Mouse (Mus musculus): ENCODE data around the gene Tsc22d2. TPM values are rescaled to one million over a fixed set of nuclear protein-coding genes. Genes with fewer than 3 reads are reported as not detected.

Gene Tsc22d2
- polyA plus RNA-seq, 1 experiment from 2014 or later = 17.3 TPM

GRCm38 (mm10) chr3:58490787-58491186, 76.3 kb downstream of the Tsc22d2 start:
- no peak for DNase-seq (ENCODE audit: low spot score)
- 73% methylated on average over 7 of the region's 7 CpGs for WGBS
- H3K9ac ChIP-seq (ENCODE audit: low read depth, low read length) = no peak overlapping the region

GRCm38 (mm10) chr3:58493621-58494020, 79.1 kb downstream of the Tsc22d2 start:
- H3K27me3 ChIP-seq (replicated peaks; ENCODE audit: control insufficient read depth, insufficient read depth, low read length) = no peaks in the 10 kb centered on the region
- DNase-seq (ENCODE audit: low spot score) = no peak
- H3K9me3 ChIP-seq (ENCODE audit: control insufficient read depth, low read length) = no peaks in the 10 kb centered on the region
- H3K4me2 ChIP-seq (ENCODE audit: low read depth, low read length) = no peak overlapping the region
- no peak for ATAC-seq (ENCODE audit: low read depth)
- H3K9ac ChIP-seq (ENCODE audit: low read depth, low read length) = no peak overlapping the region
- H3K4me3 ChIP-seq (ENCODE audit: low read depth, low read length) = no peak overlapping the region
- 81% methylated on average over 4 of the region's 4 CpGs for WGBS
- no peak overlapping the region for H3K27ac ChIP-seq (replicated peaks; ENCODE audit: low read depth, low read length)
- H3K4me1 ChIP-seq (ENCODE audit: control insufficient read depth, insufficient read depth, low read length) = no peaks in the 10 kb centered on the region
- no peaks in the 10 kb centered on the region for H3K36me3 ChIP-seq (ENCODE audit: control insufficient read depth, insufficient read depth, low read length)

More at GRCm38 (mm10) chr3:58490787-58491186, 76.3 kb downstream of the Tsc22d2 start:
- peaks cover 5% of the 10 kb centered on the region; the same call in 1 of the 2 replicates for H3K9me3 ChIP-seq (ENCODE audit: control insufficient read depth, low read length)
- no peaks in the 10 kb centered on the region for H3K4me1 ChIP-seq (ENCODE audit: control insufficient read depth, insufficient read depth, low read length)
- ATAC-seq (ENCODE audit: low read depth) = no peak
- H3K36me3 ChIP-seq (ENCODE audit: control insufficient read depth, insufficient read depth, low read length) = no peaks in the 10 kb centered on the region
- H3K27me3 ChIP-seq (replicated peaks; ENCODE audit: control insufficient read depth, insufficient read depth, low read length) = no peaks in the 10 kb centered on the region
- H3K4me3 ChIP-seq (ENCODE audit: low read depth, low read length) = no peak overlapping the region
- H3K4me2 ChIP-seq (ENCODE audit: low read depth, low read length) = no peak overlapping the region
- no peak overlapping the region for H3K27ac ChIP-seq (replicated peaks; ENCODE audit: low read depth, low read length)

- H3K27me3 ChIP-seq (replicated peaks; ENCODE audit: control insufficient read depth, insufficient read depth, low read length) = no peaks in the 10 kb centered on the region
- 66% methylated on average over 2 of the region's 2 CpGs for WGBS
- DNase-seq (ENCODE audit: low spot score) (no peak), ATAC-seq (ENCODE audit: low read depth) (no peak)
- no peaks in the 10 kb centered on the region for H3K4me1 ChIP-seq (ENCODE audit: control insufficient read depth, insufficient read depth, low read length)
- H3K9me3 ChIP-seq (ENCODE audit: control insufficient read depth, low read length) = no peaks in the 10 kb centered on the region
- no peak overlapping the region for H3K27ac ChIP-seq (replicated peaks; ENCODE audit: low read depth, low read length)
- no peak overlapping the region for H3K9ac ChIP-seq (ENCODE audit: low read depth, low read length)
- no peaks in the 10 kb centered on the region for H3K36me3 ChIP-seq (ENCODE audit: control insufficient read depth, insufficient read depth, low read length)
- H3K4me3 ChIP-seq (ENCODE audit: low read depth, low read length) = no peak overlapping the region
- no peak overlapping the region for H3K4me2 ChIP-seq (ENCODE audit: low read depth, low read length)
These were observed 87.4 kb downstream of the Tsc22d2 start for GRCm38 (mm10) chr3:58501961-58502360.

GRCm38 (mm10) chr3:58503720-58504333, 89.3 kb downstream of the Tsc22d2 start:
- H3K4me2 ChIP-seq (ENCODE audit: low read depth, low read length) = no peak overlapping the region
- 51% methylated on average over 3 of the region's 3 CpGs for WGBS
- H3K9me3 ChIP-seq (ENCODE audit: control insufficient read depth, low read length) = no peaks in the 10 kb centered on the region
- DNase-seq (ENCODE audit: low spot score) = no peak
- no peaks in the 10 kb centered on the region for H3K4me1 ChIP-seq (ENCODE audit: control insufficient read depth, insufficient read depth, low read length)
- H3K36me3 ChIP-seq (ENCODE audit: control insufficient read depth, insufficient read depth, low read length) = no peaks in the 10 kb centered on the region
- no peak for ATAC-seq (ENCODE audit: low read depth)
- no peak overlapping the region for H3K4me3 ChIP-seq (ENCODE audit: low read depth, low read length)
- no peak overlapping the region for H3K27ac ChIP-seq (replicated peaks; ENCODE audit: low read depth, low read length)
- H3K9ac ChIP-seq (ENCODE audit: low read depth, low read length) = no peak overlapping the region
- H3K27me3 ChIP-seq (replicated peaks; ENCODE audit: control insufficient read depth, insufficient read depth, low read length) = no peaks in the 10 kb centered on the region

GRCm38 (mm10) chr3:58504676-58505075, 90.2 kb downstream of the Tsc22d2 start:
- Histone ChIP-seq H3K27ac (replicated peaks; ENCODE audit: low read depth, low read length) (no peak overlapping the region), H3K9me3 (ENCODE audit: control insufficient read depth, low read length) (no peaks in the 10 kb centered on the region), H3K4me1 (ENCODE audit: control insufficient read depth, insufficient read depth, low read length) (no peaks in the 10 kb centered on the region), H3K36me3 (ENCODE audit: control insufficient read depth, insufficient read depth, low read length) (no peaks in the 10 kb centered on the region), H3K4me3 (ENCODE audit: low read depth, low read length) (no peak overlapping the region), H3K9ac (ENCODE audit: low read depth, low read length) (no peak overlapping the region), H3K4me2 (ENCODE audit: low read depth, low read length) (no peak overlapping the region), H3K27me3 (replicated peaks; ENCODE audit: control insufficient read depth, insufficient read depth, low read length) (no peaks in the 10 kb centered on the region)
- DNase-seq (ENCODE audit: low spot score) = no peak
- no peak for ATAC-seq (ENCODE audit: low read depth)

- Histone ChIP-seq H3K36me3 (ENCODE audit: control insufficient read depth, insufficient read depth, low read length) (no peaks in the 10 kb centered on the region), H3K4me2 (ENCODE audit: low read depth, low read length) (no peak overlapping the region), H3K27ac (replicated peaks; ENCODE audit: low read depth, low read length) (no peak overlapping the region), H3K9me3 (ENCODE audit: control insufficient read depth, low read length) (no peaks in the 10 kb centered on the region), H3K4me3 (ENCODE audit: low read depth, low read length) (no peak overlapping the region), H3K9ac (ENCODE audit: low read depth, low read length) (no peak overlapping the region), H3K4me1 (ENCODE audit: control insufficient read depth, insufficient read depth, low read length) (no peaks in the 10 kb centered on the region), H3K27me3 (replicated peaks; ENCODE audit: control insufficient read depth, insufficient read depth, low read length) (no peaks in the 10 kb centered on the region)
- no peak for DNase-seq (ENCODE audit: low spot score)
- no peak for ATAC-seq (ENCODE audit: low read depth)
- 86% methylated on average over 7 of the region's 7 CpGs for WGBS
These were observed 93.7 kb downstream of the Tsc22d2 start for GRCm38 (mm10) chr3:58508020-58508750.

GRCm38 (mm10) chr3:58511581-58511980, 97.1 kb downstream of the Tsc22d2 start:
- H3K27ac ChIP-seq (replicated peaks; ENCODE audit: low read depth, low read length) = no peak overlapping the region
- no peak overlapping the region for H3K4me2 ChIP-seq (ENCODE audit: low read depth, low read length)
- DNase-seq (ENCODE audit: low spot score) (no peak), ATAC-seq (ENCODE audit: low read depth) (no peak)
- H3K4me3 ChIP-seq (ENCODE audit: low read depth, low read length) = no peak overlapping the region
- H3K9me3 ChIP-seq (ENCODE audit: control insufficient read depth, low read length) = no peaks in the 10 kb centered on the region
- H3K9ac ChIP-seq (ENCODE audit: low read depth, low read length) = no peak overlapping the region
- no peaks in the 10 kb centered on the region for H3K27me3 ChIP-seq (replicated peaks; ENCODE audit: control insufficient read depth, insufficient read depth, low read length)
- no peaks in the 10 kb centered on the region for H3K36me3 ChIP-seq (ENCODE audit: control insufficient read depth, insufficient read depth, low read length)
- no peaks in the 10 kb centered on the region for H3K4me1 ChIP-seq (ENCODE audit: control insufficient read depth, insufficient read depth, low read length)

- 82% methylated on average over 3 of the region's 3 CpGs for WGBS
- H3K27ac ChIP-seq (replicated peaks; ENCODE audit: low read depth, low read length) = no peak overlapping the region
- H3K27me3 ChIP-seq (replicated peaks; ENCODE audit: control insufficient read depth, insufficient read depth, low read length) = no peaks in the 10 kb centered on the region
- H3K9me3 ChIP-seq (ENCODE audit: control insufficient read depth, low read length) = no peaks in the 10 kb centered on the region
- H3K4me3 ChIP-seq (ENCODE audit: low read depth, low read length) = no peak overlapping the region
- no peaks in the 10 kb centered on the region for H3K4me1 ChIP-seq (ENCODE audit: control insufficient read depth, insufficient read depth, low read length)
- no peak for DNase-seq (ENCODE audit: low spot score)
- no peak for ATAC-seq (ENCODE audit: low read depth)
- no peak overlapping the region for H3K4me2 ChIP-seq (ENCODE audit: low read depth, low read length)
- H3K9ac ChIP-seq (ENCODE audit: low read depth, low read length) = no peak overlapping the region
- no peaks in the 10 kb centered on the region for H3K36me3 ChIP-seq (ENCODE audit: control insufficient read depth, insufficient read depth, low read length)
These were observed 98.2 kb downstream of the Tsc22d2 start for GRCm38 (mm10) chr3:58512740-58513139.

- no peaks in the 10 kb centered on the region for H3K4me1 ChIP-seq (ENCODE audit: control insufficient read depth, insufficient read depth, low read length)
- H3K4me3 ChIP-seq (ENCODE audit: low read depth, low read length) = no peak overlapping the region
- 85% methylated on average over 4 of the region's 4 CpGs for WGBS
- DNase-seq (ENCODE audit: low spot score) (no peak), ATAC-seq (ENCODE audit: low read depth) (no peak)
- no peaks in the 10 kb centered on the region for H3K9me3 ChIP-seq (ENCODE audit: control insufficient read depth, low read length)
- H3K27ac ChIP-seq (replicated peaks; ENCODE audit: low read depth, low read length) = no peak overlapping the region
- H3K36me3 ChIP-seq (ENCODE audit: control insufficient read depth, insufficient read depth, low read length) = no peaks in the 10 kb centered on the region
- H3K27me3 ChIP-seq (replicated peaks; ENCODE audit: control insufficient read depth, insufficient read depth, low read length) = no peaks in the 10 kb centered on the region
- no peak overlapping the region for H3K4me2 ChIP-seq (ENCODE audit: low read depth, low read length)
- no peak overlapping the region for H3K9ac ChIP-seq (ENCODE audit: low read depth, low read length)
These were observed 99.0 kb downstream of the Tsc22d2 start for GRCm38 (mm10) chr3:58513483-58513882.

Data from embryonic facial prominence, embryonic 14.5 days (tissue).